Mouse (Mus musculus) kidney, adult 10 weeks (tissue): ENCODE results near the gene Tmcc1. TPM values are rescaled to one million over a fixed set of nuclear protein-coding genes. Genes with fewer than 3 reads are reported as not detected.

Source experiments
- polyA plus RNA-seq: library from polyadenylated mRNA; stranded (reverse); fragments of 350-450 nt; fragmentation: Illumina TruSeq; extraction: RNeasy Lipid Tissue Mini Kit (QIAGEN cat#74804); gene quantifications from one replicate; pipeline ENCODE4 v1.2.3, GENCODE M21; 2014; ENCODE audit warnings: low read depth, low replicate concordance

Tmcc1 gene
- polyA plus RNA-seq = 6.6 TPM

GRCm38 (mm10) chr6:116193394-116194393, at the start of gene Tmcc1:
Gene Tmcc1 (minus strand): TSS chr6:116193486.

DNA sequence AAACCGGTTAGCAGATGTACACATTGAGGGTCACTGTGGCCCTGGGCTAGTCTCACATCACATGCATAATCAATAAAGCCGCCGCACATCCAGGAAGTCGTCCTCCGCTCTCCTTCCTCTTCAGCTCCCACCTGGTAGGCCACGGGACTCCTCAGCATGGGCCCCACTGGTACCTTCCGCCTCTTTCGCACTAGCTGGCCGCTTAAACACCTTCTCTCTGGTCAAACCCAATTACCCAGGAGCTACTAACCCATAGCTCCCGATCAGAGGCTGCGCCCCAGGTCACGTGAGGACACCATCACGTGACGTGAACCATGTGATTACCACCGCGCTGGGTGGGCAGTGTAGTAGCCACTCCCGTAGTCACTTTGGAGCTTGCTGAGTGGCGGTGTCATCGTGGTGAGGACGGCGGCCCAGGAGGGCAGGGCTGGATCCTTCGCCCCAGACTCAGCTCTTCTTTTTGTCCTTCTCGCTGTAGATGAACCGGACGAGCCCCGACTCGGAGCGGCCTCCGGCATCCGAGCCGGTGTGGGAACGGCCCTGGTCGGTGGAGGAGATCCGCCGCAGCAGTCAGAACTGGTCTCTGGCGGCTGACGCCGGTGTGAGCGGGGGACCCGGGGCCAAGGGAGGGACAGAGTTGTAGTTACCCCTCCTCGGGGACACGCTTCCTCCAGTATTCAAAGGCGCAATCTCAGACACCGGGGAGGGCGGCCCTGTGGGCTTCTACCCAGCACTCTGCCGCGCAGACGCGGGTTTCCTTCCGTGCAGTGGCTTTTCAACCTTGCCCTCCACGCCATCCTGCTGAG, 14.6 kb upstream of the Tmcc1 start, which contains the start of gene Washc2:
TSS of gene Washc2 (plus strand) at position 310 of the 806 bp plus-strand sequence.

DNA sequence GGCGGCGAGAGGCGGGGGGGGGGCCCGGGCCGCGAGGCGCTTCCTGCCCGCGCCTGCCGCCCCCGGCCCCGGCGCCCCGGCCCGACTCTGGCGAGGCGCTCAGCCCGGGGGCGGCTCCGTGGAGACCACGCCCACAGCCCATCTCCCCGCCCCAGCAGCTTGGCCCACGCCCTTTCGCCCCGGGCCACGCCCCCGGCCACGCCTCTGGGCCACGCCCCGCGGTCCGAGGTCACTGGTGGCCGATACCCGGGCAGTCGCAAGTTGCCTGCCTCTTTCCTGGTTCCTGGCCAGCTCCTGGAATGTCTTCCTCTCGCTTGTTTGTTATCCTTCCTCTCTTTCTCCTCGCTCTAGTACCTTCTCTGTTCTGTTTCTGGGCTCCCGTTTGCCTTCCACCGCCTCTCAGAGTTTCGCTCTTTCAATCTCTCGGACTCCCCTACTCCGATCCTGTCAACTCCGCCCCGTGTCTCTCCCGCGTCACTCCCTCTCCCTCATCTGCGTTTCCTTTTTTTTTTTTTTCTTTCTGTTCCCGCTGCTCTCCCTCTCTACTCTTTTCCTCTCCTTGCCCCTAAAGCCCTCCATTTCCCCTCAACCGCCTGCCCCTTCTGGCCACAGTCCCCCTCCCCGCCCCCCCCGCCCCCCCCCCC, 198.3 kb downstream of the Tmcc1 start, which contains the start of gene Plxnd1:
TSS of gene Plxnd1 (minus strand) at position 129 of the 644 bp plus-strand sequence.

Other genes starting within 250 kb of the Tmcc1 start
- gene H1foo, start 248.5 kb downstream of the Tmcc1 start, polyA plus RNA-seq = not detected
- gene Plxnd1, start 198.5 kb downstream of the Tmcc1 start, polyA plus RNA-seq = 4.4 TPM
- gene Washc2, start 14.6 kb upstream of the Tmcc1 start, polyA plus RNA-seq = 53.6 TPM
- gene Zfand4, start 70.7 kb upstream of the Tmcc1 start, polyA plus RNA-seq = 1.1 TPM
- 195 TPM for gene March8, start 144.5 kb upstream of the Tmcc1 start, polyA plus RNA-seq